Comparison of ENCODE assay signal across 9 mouse cellular contexts in the genomic region with DNA sequence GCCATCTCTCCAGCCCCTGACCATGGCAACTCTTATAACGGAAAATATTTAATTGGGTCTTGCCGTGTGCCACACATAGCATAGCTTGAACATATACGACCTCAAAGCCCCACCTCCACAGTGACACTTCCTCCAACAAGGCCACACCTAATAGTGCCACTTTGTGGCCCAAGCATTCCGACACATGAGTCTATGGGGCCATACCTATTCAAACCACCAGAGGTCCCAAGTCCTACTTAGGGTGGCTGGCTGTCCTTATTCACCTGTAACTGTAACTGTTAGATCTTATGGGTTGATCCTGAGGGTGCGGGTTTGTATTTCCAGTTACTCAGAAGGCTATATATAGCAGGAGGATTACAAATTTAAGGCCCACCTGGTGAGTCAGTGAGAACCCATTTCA. TPM values are rescaled to one million over a fixed set of nuclear protein-coding genes. Genes with fewer than 3 reads are reported as not detected.
A peak's percentile ranks its signal among the peaks of the same experiment; 100 is the strongest.
DNase-seq lines count a peak whose midpoint lies in the region; ATAC-seq and TF ChIP-seq lines count a peak whose summit lies in the region.
"Had no signal": no experiment of that assay in that cellular context is flagged by ENCODE, and none has a peak within 500 bp of the region (broad histone marks: within the 10 kb centered on the region; RNA-seq: fewer than 3 reads in every experiment).

No protein-coding gene starts in this region.

- 30% methylated on average over 5 of the region's 5 CpGs for WGBS in forebrain, postnatal 0 days
- WGBS in forebrain, embryonic 14.5 days: 32% methylated on average over 5 of the region's 5 CpGs

- no peak overlapping the region for H3K9ac ChIP-seq in forebrain, postnatal 0 days
- no peak overlapping the region for H3K9ac ChIP-seq in forebrain, embryonic 14.5 days (ENCODE audit: low read length)

- no peaks in the 10 kb centered on the region for H3K9me3 ChIP-seq in forebrain, postnatal 0 days (ENCODE audit: low read length)
- H3K9me3 ChIP-seq in forebrain, embryonic 14.5 days (replicated peaks; ENCODE audit: control insufficient read depth, low read length): no peaks in the 10 kb centered on the region

- TF ChIP-seq CTCF in forebrain, postnatal 0 days (IDR thresholded peaks at IDR 0.05; ENCODE audit: low read depth): peak; percentile 66

- no peaks in the 10 kb centered on the region for H3K36me3 ChIP-seq in forebrain, postnatal 0 days (ENCODE audit: insufficient read depth)
- no peaks in the 10 kb centered on the region for H3K36me3 ChIP-seq in forebrain, embryonic 14.5 days (ENCODE audit: control insufficient read depth, insufficient read depth, low read length)

- no peak overlapping the region for H3K4me3 ChIP-seq in forebrain, postnatal 0 days (ENCODE audit: low read depth, low read length)
- no peak overlapping the region for H3K4me3 ChIP-seq in forebrain, embryonic 14.5 days (ENCODE audit: low read depth, low read length)

- no peak overlapping the region for H3K27ac ChIP-seq in forebrain, postnatal 0 days (ENCODE audit: low read depth, low read length)
- H3K27ac ChIP-seq in forebrain, embryonic 14.5 days (ENCODE audit: low read depth, low read length): no peak overlapping the region

- no peaks in the 10 kb centered on the region for H3K27me3 ChIP-seq in forebrain, postnatal 0 days (ENCODE audit: insufficient read depth, low read length)
- no peaks in the 10 kb centered on the region for H3K27me3 ChIP-seq in forebrain, embryonic 14.5 days (replicated peaks; ENCODE audit: control insufficient read depth, insufficient read depth, low read length)

- H3K4me2 ChIP-seq in forebrain, postnatal 0 days (ENCODE audit: low read depth): no peak overlapping the region
- H3K4me2 ChIP-seq in forebrain, embryonic 14.5 days (ENCODE audit: low read length): no peak overlapping the region

- H3K4me1 ChIP-seq in forebrain, postnatal 0 days (ENCODE audit: insufficient read depth): peaks cover 7% of the 10 kb centered on the region; the same call in 1 of the 2 replicates
- H3K4me1 ChIP-seq in forebrain, embryonic 14.5 days (ENCODE audit: control insufficient read depth, insufficient read depth, low read length): peaks cover 3% of the 10 kb centered on the region; the same call in 1 of the 2 replicates

- peak; percentile 34; the same call in 1 of the 2 replicates for ATAC-seq in forebrain, postnatal 0 days
- no peak for ATAC-seq in forebrain, embryonic 14.5 days

- DNase-seq in forebrain, postnatal 0 days: peak; percentile 36
- DNase-seq in forebrain, embryonic 14.5 days (ENCODE audit: low spot score): no peak
- DNase-seq in testis, postnatal 10 days (ENCODE audit: low spot score): peak; percentile 51
- DNase-seq in testis, postnatal 14 days (ENCODE audit: low spot score): no peak
- DNase-seq in kidney, postnatal 10 days: peak; percentile 52
- peak; percentile 26 to 48 for DNase-seq in spleen, postnatal 36 days (ENCODE audit: low spot score in 2 of 2)
- DNase-seq in adrenal gland, adult 2 months: no peak
- no peak for DNase-seq in layer of hippocampus, adult 11-12 months (ENCODE audit: low spot score)

RNA-seq across cellular contexts. Expression of a gene that starts 2.7 kb away (rescaled TPM):
- not detected in 2 replicates for total RNA-seq in forebrain, postnatal 0 days (2014; rRNA removed)
- not detected in 2 replicates for polyA plus RNA-seq in forebrain, postnatal 0 days (2015; fragmentation: Nextera tagmentation; extraction: Ambion mirVana)
- 0.53 and 2.7 TPM in 2 replicates for polyA plus RNA-seq in forebrain, embryonic 14.5 days (2014; fragmentation: Nextera tagmentation; extraction: Ambion mirVana)
- not detected for total RNA-seq in adrenal gland, adult 2 months (2021)
- polyA plus RNA-seq in adrenal gland, adult 2 months (2012; rRNA removed): not detected in 2 replicates
- polyA plus RNA-seq: heart, embryonic 14.5 days had no signal

RNA-seq across cellular contexts. Expression of a gene that starts 2.7 kb away (rescaled TPM):
- total RNA-seq in forebrain, postnatal 0 days (2014; rRNA removed): 33.9 and 43.8 TPM in 2 replicates
- 35.5 and 44.7 TPM in 2 replicates for polyA plus RNA-seq in forebrain, postnatal 0 days (2015; fragmentation: Nextera tagmentation; extraction: Ambion mirVana)
- 32.4 and 40.1 TPM in 2 replicates for polyA plus RNA-seq in forebrain, embryonic 14.5 days (2014; fragmentation: Nextera tagmentation; extraction: Ambion mirVana)
- total RNA-seq in adrenal gland, adult 2 months (2021): 100 to 1,000 TPM in 1 of 2 experiments, 10 to 100 TPM in 1; 72.1 to 131 TPM
- polyA plus RNA-seq in adrenal gland, adult 2 months (2012; rRNA removed): 106 and 141 TPM in 2 replicates

RNA-seq across cellular contexts. Expression of a gene that starts 6.7 kb away (rescaled TPM):
- 17.7 and 22.9 TPM in 2 replicates for total RNA-seq in forebrain, postnatal 0 days (2014; rRNA removed)
- polyA plus RNA-seq in forebrain, postnatal 0 days (2015; fragmentation: Nextera tagmentation; extraction: Ambion mirVana): 82.4 and 121 TPM in 2 replicates
- 95.7 and 99.8 TPM in 2 replicates for polyA plus RNA-seq in forebrain, embryonic 14.5 days (2014; fragmentation: Nextera tagmentation; extraction: Ambion mirVana)
- total RNA-seq in adrenal gland, adult 2 months (2021): 100 to 1,000 TPM; 153 to 159 TPM
- 1.7 and 2.2 TPM in 2 replicates for polyA plus RNA-seq in adrenal gland, adult 2 months (2012; rRNA removed)

RNA-seq across cellular contexts. Expression of a gene that starts 6.9 kb away (rescaled TPM):
- total RNA-seq in forebrain, postnatal 0 days (2014; rRNA removed): 38.7 and 48.4 TPM in 2 replicates
- polyA plus RNA-seq in forebrain, postnatal 0 days (2015; fragmentation: Nextera tagmentation; extraction: Ambion mirVana): 34.6 and 37.3 TPM in 2 replicates
- 63.2 and 67.0 TPM in 2 replicates for polyA plus RNA-seq in forebrain, embryonic 14.5 days (2014; fragmentation: Nextera tagmentation; extraction: Ambion mirVana)
- 10 to 100 TPM; 34.8 to 36.8 TPM for total RNA-seq in adrenal gland, adult 2 months (2021)
- 40.7 and 40.9 TPM in 2 replicates for polyA plus RNA-seq in adrenal gland, adult 2 months (2012; rRNA removed)

RNA-seq across cellular contexts. Expression of a gene that starts 27.6 kb away (rescaled TPM):
- 0.38 and 1.7 TPM in 2 replicates for total RNA-seq in forebrain, postnatal 0 days (2014; rRNA removed)
- 0.42 and 0.44 TPM in 2 replicates for polyA plus RNA-seq in forebrain, postnatal 0 days (2015; fragmentation: Nextera tagmentation; extraction: Ambion mirVana)
- 0.26 and 0.32 TPM in 2 replicates for polyA plus RNA-seq in forebrain, embryonic 14.5 days (2014; fragmentation: Nextera tagmentation; extraction: Ambion mirVana)
- 100 to 1,000 TPM; 165 to 223 TPM for total RNA-seq in adrenal gland, adult 2 months (2021)
- 59.9 and 96.4 TPM in 2 replicates for polyA plus RNA-seq in adrenal gland, adult 2 months (2012; rRNA removed)
- polyA plus RNA-seq: heart, embryonic 14.5 days had no signal

Comparison
In these comparisons a context has a peak if more than half of its experiments do, and no peak if none do; other contexts are left out.
1. DNase-seq: peak in forebrain, postnatal 0 days (single experiment), testis, postnatal 10 days (single experiment), kidney, postnatal 10 days (single experiment) and spleen, postnatal 36 days (2 of 2); none in forebrain, embryonic 14.5 days (single experiment), testis, postnatal 14 days (single experiment), adrenal gland, adult 2 months (single experiment) and layer of hippocampus, adult 11-12 months (single experiment).
2. RNA of a gene that starts 6.7 kb away (polyA plus RNA-seq): 95.7 to 99.8 TPM in forebrain, embryonic 14.5 days and 82.4 to 121 TPM in forebrain, postnatal 0 days; 1.7 to 2.2 TPM in adrenal gland, adult 2 months; every median in the first group is over 10 times any median in the second.